Mouse (Mus musculus): Measurements from ENCODE around the gene Rasl10a. TPM values are rescaled to one million over a fixed set of nuclear protein-coding genes. Genes with fewer than 3 reads are reported as not detected.

The Rasl10a gene
- polyA plus RNA-seq (2016; fragmentation: Nextera tagmentation; extraction: Ambion mirVana): 0.18 and 0.59 TPM in 2 replicates

- H3K9me3 ChIP-seq: no peaks in the 10 kb centered on the region
- peak within 1 kb of the TSS; percentile 49 for H3K9ac ChIP-seq
- H3K4me2 ChIP-seq: peak within 1 kb of the TSS; percentile 77
- peaks cover 62% of the 10 kb centered on the region for H3K4me1 ChIP-seq
- peaks cover 84% of the 10 kb centered on the region for H3K27me3 ChIP-seq
- no peaks in the 10 kb centered on the region for H3K36me3 ChIP-seq (replicated peaks)
- peak within 1 kb of the TSS; percentile 47 for H3K4me3 ChIP-seq (replicated peaks)
- ATAC-seq (ENCODE audit: low FRiP score): no peak
- no peak within 1 kb of the TSS for H3K27ac ChIP-seq
- WGBS: 2% methylated on average over 75 of the region's 77 CpGs
These were observed at the start of gene Rasl10a for GRCm38 (mm10) chr11:5057856-5058641. TSS of gene Rasl10a (plus strand) at chr11:5058128.

DNA sequence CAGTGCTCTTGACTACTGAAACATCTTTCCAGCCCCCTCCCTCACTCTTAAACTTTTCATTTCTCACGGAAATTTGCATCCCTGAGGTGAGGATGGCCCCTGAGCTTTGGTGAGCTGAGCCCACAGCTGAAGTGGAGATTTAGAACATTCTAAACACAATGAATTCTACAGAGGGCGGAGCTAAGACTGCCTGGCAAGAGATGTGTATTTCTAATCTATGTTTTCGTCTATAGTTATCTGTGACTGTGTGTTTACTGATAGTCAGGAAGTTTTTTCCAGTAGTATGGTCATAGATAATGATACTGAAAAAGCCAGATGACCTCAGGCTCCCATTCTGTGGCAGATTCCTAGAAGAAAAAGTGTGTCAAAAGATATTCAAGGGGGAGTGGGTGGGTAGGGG lies 49.1 kb upstream of the Rasl10a start:
- Histone ChIP-seq H3K4me1 (no peaks in the 10 kb centered on the region), H3K9me3 (no peaks in the 10 kb centered on the region), H3K4me3 (replicated peaks) (no peak overlapping the region), H3K36me3 (replicated peaks) (peaks cover 22% of the 10 kb centered on the region), H3K27ac (no peak overlapping the region), H3K27me3 (no peaks in the 10 kb centered on the region), H3K4me2 (no peak overlapping the region), H3K9ac (no peak overlapping the region)
- no peak for ATAC-seq (ENCODE audit: low FRiP score)
- 89% methylated on average over 3 of the region's 3 CpGs for WGBS

- no peak for ATAC-seq (ENCODE audit: low FRiP score)
- 89% methylated on average over 3 of the region's 3 CpGs for WGBS
- Histone ChIP-seq H3K4me3 (replicated peaks) (no peak overlapping the region), H3K36me3 (replicated peaks) (peaks cover 28% of the 10 kb centered on the region), H3K4me2 (no peak overlapping the region), H3K9me3 (no peaks in the 10 kb centered on the region), H3K9ac (no peak overlapping the region), H3K27ac (no peak overlapping the region), H3K27me3 (no peaks in the 10 kb centered on the region), H3K4me1 (no peaks in the 10 kb centered on the region)
These were observed 48.4 kb upstream of the Rasl10a start for GRCm38 (mm10) chr11:5009354-5010074.

DNA sequence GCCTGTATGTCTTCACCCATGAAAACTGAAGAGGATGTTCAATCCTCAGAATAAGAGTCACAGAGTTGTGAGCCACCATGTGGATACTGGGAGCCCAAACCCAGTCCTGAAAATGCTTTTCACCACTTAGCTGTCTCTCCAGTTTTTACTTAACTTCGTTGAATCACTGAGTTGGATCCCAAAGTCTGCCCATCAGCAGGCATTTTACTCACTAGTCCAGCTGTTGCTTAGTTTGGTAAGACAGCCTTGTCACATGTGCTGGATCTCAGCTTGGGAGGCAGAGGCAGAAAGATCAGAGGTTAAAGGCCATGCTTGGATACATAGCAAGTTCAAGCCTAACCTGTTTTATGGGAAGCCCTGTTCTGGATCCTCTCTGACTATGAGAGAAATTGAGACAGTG lies 47.7 kb upstream of the Rasl10a start:
- H3K9ac ChIP-seq: no peak overlapping the region
- peaks cover 35% of the 10 kb centered on the region for H3K36me3 ChIP-seq (replicated peaks)
- no peak overlapping the region for H3K4me2 ChIP-seq
- H3K4me1 ChIP-seq: no peaks in the 10 kb centered on the region
- H3K27me3 ChIP-seq: no peaks in the 10 kb centered on the region
- no peak overlapping the region for H3K4me3 ChIP-seq (replicated peaks)
- 96% methylated on average over 1 of the region's 1 CpGs for WGBS
- H3K27ac ChIP-seq: no peak overlapping the region
- no peak for ATAC-seq (ENCODE audit: low FRiP score)
- no peaks in the 10 kb centered on the region for H3K9me3 ChIP-seq

- Histone ChIP-seq H3K27ac (no peak overlapping the region), H3K9ac (no peak overlapping the region), H3K27me3 (no peaks in the 10 kb centered on the region), H3K36me3 (replicated peaks) (peaks cover 48% of the 10 kb centered on the region), H3K9me3 (no peaks in the 10 kb centered on the region), H3K4me3 (replicated peaks) (no peak overlapping the region), H3K4me2 (no peak overlapping the region), H3K4me1 (no peaks in the 10 kb centered on the region)
- 100% methylated on average over 1 of the region's 1 CpGs for WGBS
- ATAC-seq (ENCODE audit: low FRiP score): no peak
These were observed 46.4 kb upstream of the Rasl10a start for GRCm38 (mm10) chr11:5011480-5011879.

DNA sequence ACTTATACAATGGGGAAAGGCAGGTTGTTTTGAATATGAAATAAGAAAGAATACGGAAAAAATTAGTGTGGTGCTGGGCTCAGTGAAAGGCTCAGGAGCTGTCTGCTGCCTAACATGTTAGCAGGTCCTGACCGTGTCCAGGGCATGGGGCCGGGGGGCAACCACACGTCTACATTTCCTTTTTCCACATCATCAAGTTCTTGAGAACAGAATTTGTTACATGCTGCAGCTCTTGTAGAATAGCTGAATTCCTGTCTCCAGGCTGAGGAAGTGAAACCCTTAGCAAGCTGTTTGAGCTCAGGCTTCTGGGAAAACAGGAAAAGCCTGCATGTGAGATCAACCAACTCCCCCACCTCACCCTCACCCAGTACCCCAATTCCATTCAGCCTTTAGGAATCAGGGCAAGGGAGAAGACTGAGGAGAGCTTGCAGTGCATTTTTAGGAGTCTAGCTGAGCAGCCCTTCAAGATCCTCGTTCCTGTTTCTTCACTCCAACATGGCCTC lies 45.7 kb upstream of the Rasl10a start:
- Histone ChIP-seq H3K36me3 (replicated peaks) (peaks cover 56% of the 10 kb centered on the region), H3K27ac (no peak overlapping the region), H3K4me1 (no peaks in the 10 kb centered on the region), H3K4me3 (replicated peaks) (no peak overlapping the region), H3K4me2 (no peak overlapping the region), H3K9ac (no peak overlapping the region), H3K27me3 (no peaks in the 10 kb centered on the region), H3K9me3 (no peaks in the 10 kb centered on the region)
- ATAC-seq (ENCODE audit: low FRiP score): no peak
- WGBS: 85% methylated on average over 5 of the region's 5 CpGs

- no peak overlapping the region for H3K4me3 ChIP-seq (replicated peaks)
- no peak overlapping the region for H3K4me2 ChIP-seq
- no peaks in the 10 kb centered on the region for H3K4me1 ChIP-seq
- H3K9me3 ChIP-seq: no peaks in the 10 kb centered on the region
- H3K36me3 ChIP-seq (replicated peaks): peaks cover 87% of the 10 kb centered on the region
- H3K27ac ChIP-seq: no peak overlapping the region
- no peak overlapping the region for H3K9ac ChIP-seq
- 64% methylated on average over 2 of the region's 2 CpGs for WGBS
- no peak for ATAC-seq (ENCODE audit: low FRiP score)
- H3K27me3 ChIP-seq: no peaks in the 10 kb centered on the region
These were observed 42.2 kb upstream of the Rasl10a start for GRCm38 (mm10) chr11:5015720-5016119.

- WGBS: 89% methylated on average over 5 of the region's 5 CpGs
- ATAC-seq (ENCODE audit: low FRiP score): no peak
- Histone ChIP-seq H3K36me3 (replicated peaks) (peaks cover 88% of the 10 kb centered on the region), H3K27ac (no peak overlapping the region), H3K27me3 (no peaks in the 10 kb centered on the region), H3K4me2 (no peak overlapping the region), H3K9ac (no peak overlapping the region), H3K9me3 (no peaks in the 10 kb centered on the region), H3K4me3 (replicated peaks) (no peak overlapping the region), H3K4me1 (no peaks in the 10 kb centered on the region)
These were observed 41.6 kb upstream of the Rasl10a start for GRCm38 (mm10) chr11:5016286-5016685.

GRCm38 (mm10) chr11:5017506-5017905 lies 40.4 kb upstream of the Rasl10a start:
- no peaks in the 10 kb centered on the region for H3K9me3 ChIP-seq
- H3K36me3 ChIP-seq (replicated peaks): peaks cover 81% of the 10 kb centered on the region
- no peak overlapping the region for H3K4me3 ChIP-seq (replicated peaks)
- no peaks in the 10 kb centered on the region for H3K27me3 ChIP-seq
- no peak overlapping the region for H3K9ac ChIP-seq
- H3K4me1 ChIP-seq: no peaks in the 10 kb centered on the region
- no peak for ATAC-seq (ENCODE audit: low FRiP score)
- H3K4me2 ChIP-seq: no peak overlapping the region
- no peak overlapping the region for H3K27ac ChIP-seq
- WGBS: 69% methylated on average over 6 of the region's 6 CpGs

DNA sequence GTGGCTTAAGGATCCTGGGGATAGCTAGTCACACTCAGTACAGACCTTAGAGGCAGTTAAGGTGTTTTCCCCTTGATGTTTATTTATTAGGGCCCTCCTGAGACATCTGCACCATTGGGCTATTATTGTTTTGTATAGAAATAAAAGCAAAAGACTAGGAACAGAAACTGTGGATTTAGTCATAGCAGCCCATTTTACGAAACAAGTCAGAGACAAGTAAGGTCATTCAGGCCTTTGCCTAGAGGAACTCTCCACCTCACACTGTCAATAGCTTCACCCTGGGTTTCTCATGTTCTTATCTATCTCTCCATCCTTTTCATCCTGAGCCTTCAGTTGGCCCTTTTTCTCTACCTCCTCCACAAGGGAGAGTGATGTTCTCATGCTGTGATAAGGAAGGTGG lies 32.8 kb upstream of the Rasl10a start:
- no peaks in the 10 kb centered on the region for H3K27me3 ChIP-seq
- H3K9me3 ChIP-seq: no peaks in the 10 kb centered on the region
- H3K9ac ChIP-seq: no peak overlapping the region
- peaks cover 83% of the 10 kb centered on the region for H3K36me3 ChIP-seq (replicated peaks)
- 94% methylated on average over 1 of the region's 1 CpGs for WGBS
- no peaks in the 10 kb centered on the region for H3K4me1 ChIP-seq
- no peak overlapping the region for H3K27ac ChIP-seq
- no peak overlapping the region for H3K4me2 ChIP-seq
- ATAC-seq (ENCODE audit: low FRiP score): no peak
- no peak overlapping the region for H3K4me3 ChIP-seq (replicated peaks)

DNA sequence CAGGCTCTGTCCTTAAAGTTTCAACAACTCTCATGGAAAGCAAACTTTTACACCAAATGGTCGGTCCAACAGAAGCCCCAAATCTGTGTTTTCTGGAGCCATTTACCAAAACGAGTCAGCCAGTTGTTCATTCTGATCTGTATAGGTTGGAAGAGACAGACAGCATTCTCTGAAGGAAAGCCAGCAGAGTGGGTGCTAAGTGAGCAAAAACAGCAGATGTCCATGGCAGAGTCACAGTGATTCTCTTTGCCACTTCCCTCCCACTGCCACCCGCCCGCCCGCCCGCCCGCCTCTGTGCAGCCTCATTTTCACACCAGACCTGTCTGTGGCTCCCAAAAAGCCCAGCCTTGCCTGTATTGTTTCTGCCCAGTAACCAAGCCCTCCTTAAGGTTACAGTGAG lies 29.7 kb upstream of the Rasl10a start:
- Histone ChIP-seq H3K27me3 (no peaks in the 10 kb centered on the region), H3K4me3 (replicated peaks) (no peak overlapping the region), H3K9ac (no peak overlapping the region), H3K9me3 (no peaks in the 10 kb centered on the region), H3K27ac (no peak overlapping the region), H3K4me2 (no peak overlapping the region), H3K36me3 (replicated peaks) (peaks cover 99% of the 10 kb centered on the region), H3K4me1 (no peaks in the 10 kb centered on the region)
- 94% methylated on average over 7 of the region's 7 CpGs for WGBS
- no peak for ATAC-seq (ENCODE audit: low FRiP score)

GRCm38 (mm10) chr11:5032706-5033105 lies 25.2 kb upstream of the Rasl10a start:
- Histone ChIP-seq H3K4me2 (no peak overlapping the region), H3K27ac (no peak overlapping the region), H3K9me3 (no peaks in the 10 kb centered on the region), H3K4me3 (replicated peaks) (no peak overlapping the region), H3K27me3 (no peaks in the 10 kb centered on the region), H3K9ac (no peak overlapping the region), H3K36me3 (replicated peaks) (peaks cover 100% of the 10 kb centered on the region), H3K4me1 (no peaks in the 10 kb centered on the region)
- 97% methylated on average over 10 of the region's 10 CpGs for WGBS
- no peak for ATAC-seq (ENCODE audit: low FRiP score)

All from forebrain, embryonic 12.5 days (tissue).